Mouse (Mus musculus) liver, embryonic 15.5 days (tissue): ENCODE data around the gene Psmc3. TPM values are rescaled to one million over a fixed set of nuclear protein-coding genes. Genes with fewer than 3 reads are reported as not detected.

Experiments
- ATAC-seq: fragments of 200-750 bp; cut with Nextera tagmentation; 2 replicates; pipeline ENCODE4 v1.8.0; 2017; ENCODE audit warnings: moderate number of reproducible peaks, mild to moderate bottlenecking, moderate library complexity; ENCODE audit not compliant: insufficient read depth
- H3K27ac ChIP-seq: fragments of 300-500 bp; sonication (generic); replicated peaks from 2 replicates; pipeline ENCODE4 v1.5.1; 2015; ENCODE audit warnings: mild to moderate bottlenecking, inconsistent platforms
- H3K27me3 ChIP-seq: fragments of 300-500 bp; sonication (generic); 2 replicates; pipeline ENCODE4 v1.6.1; 2015; ENCODE audit warnings: mild to moderate bottlenecking, inconsistent platforms
- H3K36me3 ChIP-seq: fragments of 300-500 bp; sonication (generic); replicated peaks from 2 replicates; pipeline ENCODE4 v1.6.1; 2015; ENCODE audit warnings: moderate library complexity, mild to moderate bottlenecking, inconsistent platforms
- H3K4me1 ChIP-seq: fragments of 300-500 bp; sonication (generic); replicated peaks from 2 replicates; pipeline ENCODE4 v1.6.1; 2015; ENCODE audit warnings: inconsistent platforms
- H3K4me2 ChIP-seq: fragments of 300-500 bp; sonication (generic); 2 replicates; pipeline ENCODE4 v1.6.1; 2015; ENCODE audit warnings: moderate library complexity, mild to moderate bottlenecking, inconsistent platforms
- H3K4me3 ChIP-seq: fragments of 300-500 bp; sonication (generic); replicated peaks from 2 replicates; pipeline ENCODE4 v1.5.1; 2015; ENCODE audit warnings: mild to moderate bottlenecking, inconsistent platforms
- H3K9ac ChIP-seq: fragments of 300-500 bp; sonication (generic); 2 replicates; pipeline ENCODE4 v1.6.1; 2015; ENCODE audit warnings: moderate library complexity, mild to moderate bottlenecking, inconsistent platforms
- H3K9me3 ChIP-seq: fragments of 300-500 bp; sonication (generic); replicated peaks from 2 replicates; pipeline ENCODE4 v1.6.1; 2016; ENCODE audit warnings: inconsistent platforms
- WGBS: fragments of 180-500 bp; shearing (Covaris S2); methylation state at CpG from one replicate; pipeline ENCODE4 v1.1.7; 2015; ENCODE audit warnings: mixed read lengths; ENCODE audit not compliant: insufficient replicate concordance; 5-methylcytosine and 5-hydroxymethylcytosine counted together
- polyA plus RNA-seq: library from polyadenylated mRNA; unstranded; fragments of >200 nt; fragmentation: Nextera tagmentation; extraction: Ambion mirVana; gene quantifications from 2 replicates; pipeline ENCODE4 v1.2.1, GENCODE M21; 2015

The Psmc3 gene
- polyA plus RNA-seq, 1 experiment from 2014 or later, result 138 TPM

DNA sequence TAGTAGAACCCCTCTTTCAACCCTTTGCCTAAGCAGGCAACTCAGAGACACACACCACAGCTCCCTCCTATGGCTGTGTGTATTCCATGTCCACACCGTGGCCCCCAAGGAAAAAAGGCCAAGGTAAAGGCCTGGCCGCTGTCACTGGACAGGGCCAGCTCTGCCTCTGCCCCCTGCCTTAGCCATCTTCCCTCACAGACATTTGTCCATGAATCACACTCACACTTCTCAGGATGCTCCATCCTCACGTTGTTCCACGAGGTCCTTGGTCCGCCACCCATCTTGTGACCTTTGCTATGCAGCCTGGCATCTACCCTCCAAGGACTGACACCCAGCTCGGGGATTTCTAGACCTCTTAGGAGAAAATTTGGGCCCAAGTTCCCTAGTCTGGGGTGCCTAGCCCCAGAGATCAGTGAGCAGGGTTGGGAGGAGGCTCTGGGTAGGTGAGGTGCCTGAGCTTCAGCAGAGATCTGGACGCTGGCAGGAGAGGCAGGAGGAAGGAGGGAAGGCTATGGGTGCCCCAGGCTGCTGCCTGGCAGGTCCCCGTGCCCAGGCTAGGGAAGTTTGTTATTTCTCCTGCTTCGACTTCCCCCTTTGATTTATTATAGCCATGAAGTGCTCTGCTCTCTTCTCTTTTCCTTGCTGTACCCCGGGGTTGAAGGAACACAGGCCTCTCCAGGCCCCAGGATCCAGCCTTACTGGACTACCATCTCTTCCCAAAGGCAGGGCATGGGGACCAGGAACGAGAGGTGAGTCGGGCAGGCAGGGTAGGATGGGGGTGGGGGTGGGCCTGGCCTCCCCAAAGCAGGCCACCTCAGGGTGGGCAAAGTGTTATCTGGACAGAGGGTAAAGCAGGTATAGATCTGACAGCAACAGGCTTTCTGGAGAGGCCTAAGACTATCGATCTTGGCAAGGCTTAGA is 28.2 kb downstream of the Psmc3 start, which contains the start of gene Spi1:
Gene Spi1, plus strand, starts transcription at position 616 of the 921 bp plus-strand sequence.
- Histone ChIP-seq H3K27me3 (peaks cover 13% of the 10 kb centered on the region; the same call in 1 of the 2 replicates), H3K9ac (peak within 1 kb of the TSS; percentile 21), H3K27ac (peak within 1 kb of the TSS; percentile 67), H3K9me3 (no peaks in the 10 kb centered on the region), H3K36me3 (no peaks in the 10 kb centered on the region), H3K4me1 (peaks cover 37% of the 10 kb centered on the region), H3K4me3 (peak within 1 kb of the TSS; percentile 14), H3K4me2 (peak within 1 kb of the TSS; percentile 34)
- ATAC-seq, result no peak
- WGBS, result 48% methylated on average over 13 of the region's 13 CpGs

DNA sequence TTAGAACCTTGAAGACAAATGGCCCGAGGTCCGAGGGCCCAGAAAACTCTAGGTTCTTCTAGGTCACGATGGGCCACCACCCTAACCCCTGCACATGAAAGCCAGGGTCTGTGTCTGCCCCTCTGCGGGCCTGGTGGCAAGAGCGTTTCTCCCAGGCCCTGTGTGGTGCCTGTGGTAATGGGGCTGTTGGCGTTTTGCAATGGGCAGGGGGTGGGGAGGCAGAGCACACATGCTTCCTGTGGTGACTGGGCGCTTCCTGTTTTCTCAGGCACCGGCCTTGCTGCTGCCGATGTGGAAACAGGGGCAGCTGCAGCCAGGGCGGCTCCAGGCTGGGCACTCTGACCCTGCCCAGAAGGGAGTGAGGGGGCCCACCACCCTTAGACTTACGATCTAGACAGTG is 29.0 kb downstream of the Psmc3 start:
- Histone ChIP-seq H3K4me1 (peaks cover 39% of the 10 kb centered on the region), H3K9me3 (no peaks in the 10 kb centered on the region), H3K27me3 (peaks cover 11% of the 10 kb centered on the region; the same call in 1 of the 2 replicates), H3K9ac (peak overlapping the region; percentile 21), H3K4me3 (peak overlapping the region; percentile 14), H3K27ac (peak overlapping the region; percentile 67), H3K36me3 (no peaks in the 10 kb centered on the region), H3K4me2 (peak overlapping the region; percentile 34)
- peak; percentile 60 for ATAC-seq
- 16% methylated on average over 11 of the region's 11 CpGs for WGBS

DNA sequence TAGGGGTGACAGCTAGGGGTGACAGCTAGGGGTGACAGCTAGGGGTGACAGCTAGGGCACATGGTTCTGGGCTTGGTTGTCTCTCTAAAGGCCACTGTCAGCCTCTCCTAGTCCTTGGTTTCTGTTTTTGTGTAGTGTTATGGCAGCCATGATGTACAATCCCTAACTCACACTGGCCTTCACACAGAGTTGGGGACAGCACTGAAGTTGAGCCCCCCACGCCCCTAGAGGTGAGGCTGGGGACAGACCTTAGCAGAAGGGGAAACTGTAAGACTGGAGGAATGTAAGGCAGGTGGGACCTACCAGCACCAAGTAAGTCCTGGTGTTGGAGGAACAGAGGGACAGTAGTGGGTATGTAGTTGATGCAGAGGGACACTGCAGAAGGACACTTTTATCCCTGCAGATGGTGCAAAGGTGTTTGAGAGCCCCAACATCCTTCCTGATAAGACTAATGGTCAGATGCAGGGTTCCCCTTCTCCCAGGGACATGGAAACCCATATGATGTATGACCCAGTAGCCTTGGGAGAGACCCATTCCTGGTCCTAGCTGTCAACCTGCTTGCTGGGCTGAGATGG is 29.6 kb downstream of the Psmc3 start:
- WGBS, result 21% methylated on average over 1 of the region's 1 CpGs
- Histone ChIP-seq H3K4me2 (peak overlapping the region; percentile 34), H3K9ac (peak overlapping the region; percentile 21; the same call in 1 of the 2 replicates)

DNA sequence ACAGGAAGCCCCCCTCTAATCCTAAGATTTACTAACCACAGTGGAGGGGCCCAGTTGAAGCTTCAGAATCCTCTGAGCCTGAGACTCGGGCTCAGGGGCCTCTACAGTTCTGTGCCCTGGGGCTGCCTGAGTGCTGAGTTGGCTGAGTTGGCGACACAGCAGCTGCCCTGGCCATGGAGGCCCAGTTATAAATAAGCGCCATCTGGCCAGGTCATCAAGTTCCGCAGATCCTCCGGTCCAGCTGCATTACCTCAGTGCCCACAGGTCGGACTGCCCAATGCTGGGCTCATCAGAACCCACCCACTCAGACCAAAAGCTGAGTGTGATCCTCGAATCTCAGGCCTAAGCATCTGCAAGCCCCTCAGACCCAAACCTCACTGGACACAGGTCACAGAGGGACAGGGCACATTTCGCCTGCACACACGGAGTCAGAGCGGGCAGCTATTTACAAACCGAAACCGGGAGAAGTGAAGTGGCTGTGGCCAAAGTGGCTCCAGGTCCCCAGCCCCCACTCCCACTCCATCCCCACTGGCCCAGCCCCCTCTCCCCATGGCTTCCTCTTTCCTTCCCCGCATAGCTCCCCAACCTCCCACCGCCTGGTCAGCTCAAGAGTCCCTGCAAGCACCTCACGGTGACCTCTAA is 30.5 kb downstream of the Psmc3 start:
- 56% methylated on average over 15 of the region's 15 CpGs for WGBS
- ATAC-seq, result peak; percentile 17; the same call in 1 of the 2 replicates
- peak overlapping the region; percentile 34 for H3K4me2 ChIP-seq
- H3K9ac ChIP-seq, result no peak overlapping the region
- H3K36me3 ChIP-seq, result no peaks in the 10 kb centered on the region
- H3K4me3 ChIP-seq, result 0 out of 2 replicates have a peak overlapping the region, but pooled peaks have one; percentile 14
- H3K27ac ChIP-seq, result peak overlapping the region; percentile 67
- H3K4me1 ChIP-seq, result peaks cover 42% of the 10 kb centered on the region
- no peaks in the 10 kb centered on the region for H3K9me3 ChIP-seq
- H3K27me3 ChIP-seq, result no peaks in the 10 kb centered on the region; the same call in 1 of the 2 replicates

More for the DNA sequence above, 29.6 kb downstream of the Psmc3 start:
- Histone ChIP-seq H3K27ac (peak overlapping the region; percentile 67), H3K27me3 (peaks cover 7% of the 10 kb centered on the region; the same call in 1 of the 2 replicates), H3K9me3 (no peaks in the 10 kb centered on the region), H3K36me3 (no peaks in the 10 kb centered on the region), H3K4me1 (peaks cover 43% of the 10 kb centered on the region), H3K4me3 (peak overlapping the region; percentile 14)
- ATAC-seq, result no peak

DNA sequence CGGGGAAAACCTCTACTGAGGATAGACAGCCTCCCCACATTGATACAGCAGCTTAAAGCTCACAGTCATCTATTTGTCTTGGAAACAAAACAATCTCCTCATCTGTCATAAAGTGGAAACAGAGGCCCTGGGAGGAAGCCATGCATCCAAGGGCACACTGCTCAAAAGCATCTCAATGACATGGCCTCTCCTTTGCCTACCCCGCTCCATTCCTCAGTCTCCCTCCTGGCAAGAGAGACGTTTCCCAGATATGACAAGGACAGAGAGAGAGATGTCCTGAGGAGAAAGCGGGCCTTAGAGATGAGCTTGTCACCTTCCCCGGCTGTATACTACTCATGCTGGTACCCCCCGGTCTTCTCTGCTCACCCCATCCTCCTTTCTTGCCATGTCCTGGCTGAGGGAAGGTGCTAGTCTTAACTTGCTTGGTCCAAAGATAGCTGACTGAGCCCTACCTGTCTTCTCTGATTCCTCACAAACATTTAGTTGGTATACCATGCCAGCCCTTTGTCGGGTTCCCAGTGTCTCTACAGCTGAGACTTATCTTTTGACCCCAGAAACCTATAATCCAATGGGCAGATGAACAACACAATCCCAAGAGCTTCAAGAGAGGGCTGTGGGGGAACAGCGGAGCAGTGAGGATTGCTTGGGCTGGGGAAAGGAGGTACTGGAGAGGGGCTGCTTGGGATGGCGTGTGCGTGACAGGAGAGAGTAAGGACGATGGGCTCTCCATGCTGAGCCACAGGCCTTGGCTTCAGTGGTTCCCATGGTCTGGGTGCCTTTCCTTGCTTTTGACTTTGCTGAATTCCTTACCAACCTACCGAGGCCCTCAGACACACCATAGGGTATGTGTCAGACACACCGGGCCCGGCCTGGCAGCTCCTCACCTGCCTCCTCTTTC is 31.9 kb downstream of the Psmc3 start:
- Histone ChIP-seq H3K27me3 (no peaks in the 10 kb centered on the region), H3K27ac (0 out of 2 replicates have a peak overlapping the region, but pooled peaks have one; percentile 25), H3K4me3 (no peak overlapping the region), H3K4me1 (peaks cover 52% of the 10 kb centered on the region), H3K36me3 (no peaks in the 10 kb centered on the region), H3K4me2 (no peak overlapping the region; the same call in 1 of the 2 replicates), H3K9me3 (no peaks in the 10 kb centered on the region), H3K9ac (no peak overlapping the region)
- 72% methylated on average over 14 of the region's 14 CpGs for WGBS
- ATAC-seq, result no peak

DNA sequence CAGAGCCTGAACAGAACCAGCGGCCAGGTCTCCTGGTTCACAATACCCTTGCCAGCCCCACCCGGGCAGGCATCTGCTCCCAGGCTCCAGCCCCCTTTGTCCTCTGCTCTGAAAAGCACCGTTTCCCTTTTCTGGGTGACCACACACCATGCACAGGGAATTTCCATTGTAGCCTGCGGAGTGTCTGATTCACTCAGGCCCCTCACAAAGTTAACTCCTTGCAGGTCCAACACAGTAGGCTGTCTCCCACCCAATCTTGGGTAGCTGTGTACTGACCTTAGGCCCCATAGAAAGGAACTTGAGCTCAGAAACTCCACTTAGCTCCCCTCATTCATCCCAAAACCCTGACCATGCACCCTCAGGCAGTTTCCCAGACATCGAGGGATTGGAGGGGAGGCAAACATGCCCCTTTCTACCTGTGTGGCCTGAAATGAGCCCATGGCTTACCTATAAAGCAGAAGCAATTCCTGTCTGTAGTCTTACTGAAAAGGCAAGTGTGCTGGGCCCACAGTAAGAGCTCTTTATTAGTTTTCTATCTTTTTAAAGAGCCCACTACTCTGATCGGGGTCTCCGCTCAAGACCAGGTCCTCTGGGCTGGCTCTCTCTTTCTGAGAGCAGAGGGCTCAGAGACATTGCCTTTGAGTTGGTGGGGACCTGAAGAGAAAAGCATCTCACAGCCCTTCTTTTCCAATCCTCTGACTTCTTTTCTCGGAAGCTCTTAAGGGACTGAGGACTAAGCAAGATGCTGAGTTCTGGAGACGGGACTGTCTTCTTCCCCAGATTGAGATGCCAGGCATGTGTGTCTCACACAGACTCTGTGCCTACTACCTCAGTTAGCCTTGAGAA is 32.8 kb downstream of the Psmc3 start:
- no peaks in the 10 kb centered on the region for H3K36me3 ChIP-seq
- no peak overlapping the region for H3K9ac ChIP-seq
- no peak overlapping the region for H3K4me3 ChIP-seq
- 58% methylated on average over 9 of the region's 9 CpGs for WGBS
- no peak overlapping the region; the same call in 1 of the 2 replicates for H3K4me2 ChIP-seq
- no peaks in the 10 kb centered on the region for H3K9me3 ChIP-seq
- no peaks in the 10 kb centered on the region for H3K27me3 ChIP-seq
- peaks cover 52% of the 10 kb centered on the region for H3K4me1 ChIP-seq
- ATAC-seq, result no peak
- peak overlapping the region; percentile 21; the same call in 1 of the 2 replicates for H3K27ac ChIP-seq

DNA sequence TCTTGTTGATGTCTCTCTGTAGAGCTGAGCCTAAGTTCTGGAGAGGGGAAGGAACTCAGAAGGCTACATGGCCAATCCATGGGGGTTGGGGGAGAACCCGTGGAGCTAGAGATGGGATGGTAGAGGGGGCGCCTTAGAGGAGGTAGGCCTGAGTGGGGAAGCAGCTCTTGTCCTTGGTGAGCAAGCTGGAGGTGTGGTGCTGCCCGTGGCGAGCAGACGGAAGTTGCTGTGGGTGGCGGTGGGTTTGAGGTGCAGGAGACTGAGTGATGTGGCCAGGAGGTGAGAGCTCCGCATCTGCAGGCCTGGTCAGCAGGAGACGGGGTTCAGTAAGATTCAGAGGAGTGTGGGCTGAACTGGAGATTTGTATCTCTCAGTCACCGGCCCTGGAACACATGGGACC is 33.6 kb downstream of the Psmc3 start:
- 60% methylated on average over 9 of the region's 9 CpGs for WGBS
- Histone ChIP-seq H3K27me3 (no peaks in the 10 kb centered on the region), H3K27ac (peak overlapping the region; percentile 59; the same call in 1 of the 2 replicates)

DNA sequence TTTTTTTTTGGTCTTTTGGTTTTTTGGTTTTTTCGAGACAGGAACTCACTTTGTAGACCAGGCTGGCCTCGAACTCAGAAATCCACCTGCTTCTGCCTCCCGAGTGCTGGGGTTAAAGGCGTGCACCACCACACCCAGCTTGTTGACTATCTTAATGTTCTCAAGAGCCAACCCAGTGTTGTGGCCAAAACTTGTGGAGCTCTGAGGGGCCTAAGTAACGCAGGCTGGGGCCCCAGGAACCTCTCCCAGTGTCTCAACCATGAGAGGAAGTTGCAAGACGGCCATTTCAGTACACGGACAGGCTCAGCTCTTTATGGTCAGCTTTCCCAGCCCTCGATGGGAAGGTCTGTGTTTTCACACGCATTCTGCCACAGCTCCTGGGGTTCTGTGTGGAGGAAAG is 35.2 kb downstream of the Psmc3 start:
- Histone ChIP-seq H3K27ac (peak overlapping the region; percentile 69; the same call in 1 of the 2 replicates), H3K9ac (no peak overlapping the region), H3K36me3 (no peaks in the 10 kb centered on the region), H3K4me3 (no peak overlapping the region), H3K9me3 (no peaks in the 10 kb centered on the region), H3K27me3 (no peaks in the 10 kb centered on the region), H3K4me2 (no peak overlapping the region), H3K4me1 (peaks cover 40% of the 10 kb centered on the region)
- 31% methylated on average over 9 of the region's 9 CpGs for WGBS
- no peak for ATAC-seq

More for the DNA sequence above, 33.6 kb downstream of the Psmc3 start:
- H3K4me3 ChIP-seq, result no peak overlapping the region
- H3K36me3 ChIP-seq, result no peaks in the 10 kb centered on the region
- H3K4me2 ChIP-seq, result no peak overlapping the region
- no peak overlapping the region for H3K9ac ChIP-seq
- peaks cover 48% of the 10 kb centered on the region for H3K4me1 ChIP-seq
- ATAC-seq, result no peak
- no peaks in the 10 kb centered on the region for H3K9me3 ChIP-seq

DNA sequence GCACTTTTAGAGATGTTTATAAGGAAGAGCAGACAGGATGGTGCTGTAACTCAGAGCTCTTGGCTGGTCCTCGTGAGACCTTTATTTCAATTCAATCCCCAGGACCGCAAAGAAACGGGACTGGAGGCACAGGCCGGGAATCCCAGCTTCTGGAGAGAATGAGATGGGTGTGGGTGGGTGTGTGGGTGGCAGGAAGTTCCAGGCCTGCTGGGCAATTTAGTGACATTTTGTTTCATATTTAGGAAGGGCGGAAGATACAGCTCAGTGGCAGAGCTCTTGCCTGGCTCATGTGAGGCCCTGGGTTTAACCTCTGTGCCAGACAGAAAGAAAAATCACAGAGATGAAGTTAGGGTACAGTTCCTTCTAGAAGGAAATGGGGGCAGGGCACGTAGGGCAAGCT is 36.4 kb downstream of the Psmc3 start:
- no peak for ATAC-seq
- H3K9me3 ChIP-seq, result no peaks in the 10 kb centered on the region
- 53% methylated on average over 6 of the region's 6 CpGs for WGBS
- H3K4me1 ChIP-seq, result peaks cover 36% of the 10 kb centered on the region
- no peak overlapping the region for H3K4me2 ChIP-seq
- no peak overlapping the region for H3K9ac ChIP-seq
- no peaks in the 10 kb centered on the region for H3K27me3 ChIP-seq
- H3K27ac ChIP-seq, result no peak overlapping the region
- no peak overlapping the region for H3K4me3 ChIP-seq
- no peaks in the 10 kb centered on the region for H3K36me3 ChIP-seq
